Mouse (Mus musculus): ENCODE results near the gene 6430571L13Rik.

Gene 6430571L13Rik

DNA sequence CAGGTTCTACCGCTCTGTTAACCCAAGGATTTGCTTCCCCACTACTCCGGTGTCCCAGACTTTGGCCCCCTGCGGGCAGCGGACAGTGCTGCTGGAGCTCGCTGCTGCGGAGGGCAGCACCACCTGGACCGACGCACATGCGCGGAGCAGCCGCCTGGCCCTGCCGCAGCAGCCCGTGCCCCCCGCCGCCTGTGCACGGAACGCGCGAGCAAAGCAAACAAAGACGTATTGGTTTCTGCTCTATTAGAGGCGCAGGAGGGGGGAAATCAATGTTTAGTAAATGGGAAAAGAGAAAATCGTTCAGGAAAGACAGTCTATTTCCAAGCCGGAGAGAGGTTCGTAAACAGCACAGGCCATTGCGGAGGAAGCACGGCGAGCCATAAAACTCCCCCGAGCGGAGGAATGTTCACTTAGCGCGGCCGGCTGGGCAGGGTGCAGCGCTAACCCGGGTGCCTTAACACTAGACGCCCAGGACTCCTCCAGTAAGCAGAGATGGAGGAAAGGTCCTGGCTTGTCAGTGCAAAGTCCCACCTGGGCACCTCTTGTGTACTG, 37.6 kb downstream of the 6430571L13Rik start:
- DNase-seq (ENCODE audit: low read depth, low spot score): no peak

DNA sequence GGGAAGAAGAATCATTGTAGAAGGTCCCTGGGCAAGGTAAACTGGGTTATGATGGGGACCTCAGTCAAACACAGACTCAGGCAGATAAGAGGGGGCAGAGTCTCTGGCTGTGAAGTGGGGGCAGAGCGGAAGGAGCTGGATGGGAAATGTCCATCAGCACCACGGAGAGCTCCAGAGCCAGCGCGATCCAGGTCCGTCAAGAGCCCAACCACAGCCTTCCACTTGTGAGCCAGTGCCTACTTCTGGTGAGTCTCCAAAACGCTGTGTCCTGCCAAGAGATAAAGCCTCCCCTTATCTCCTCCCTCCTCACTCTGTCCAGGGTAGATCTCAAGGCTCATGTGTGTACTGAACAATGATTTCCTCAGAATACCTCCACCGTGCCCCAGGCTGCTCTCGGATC, 41.3 kb downstream of the 6430571L13Rik start:
- peak; percentile 51 for DNase-seq (ENCODE audit: low read depth, low spot score)

DNA sequence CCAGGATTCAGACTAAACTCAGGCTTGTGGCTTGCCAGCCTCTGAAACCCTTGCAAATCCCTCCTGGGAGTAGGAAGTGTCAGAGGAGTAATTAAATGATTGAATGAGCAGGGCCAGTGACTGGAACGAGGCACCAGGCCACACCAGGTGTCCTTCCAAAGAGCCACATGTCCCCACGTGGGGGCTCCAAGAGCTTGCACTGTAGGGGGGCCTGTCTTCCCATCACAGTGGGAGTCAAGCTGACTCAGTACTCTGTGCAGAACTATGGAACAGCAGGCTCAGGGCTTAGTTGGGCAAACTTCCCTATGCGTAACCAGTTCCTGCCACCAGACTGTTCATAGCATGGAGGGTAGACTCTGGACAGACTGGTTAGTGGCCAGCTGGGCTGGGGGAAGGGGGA, 44.0 kb downstream of the 6430571L13Rik start:
- no peak for DNase-seq (ENCODE audit: low read depth, low spot score)

DNA sequence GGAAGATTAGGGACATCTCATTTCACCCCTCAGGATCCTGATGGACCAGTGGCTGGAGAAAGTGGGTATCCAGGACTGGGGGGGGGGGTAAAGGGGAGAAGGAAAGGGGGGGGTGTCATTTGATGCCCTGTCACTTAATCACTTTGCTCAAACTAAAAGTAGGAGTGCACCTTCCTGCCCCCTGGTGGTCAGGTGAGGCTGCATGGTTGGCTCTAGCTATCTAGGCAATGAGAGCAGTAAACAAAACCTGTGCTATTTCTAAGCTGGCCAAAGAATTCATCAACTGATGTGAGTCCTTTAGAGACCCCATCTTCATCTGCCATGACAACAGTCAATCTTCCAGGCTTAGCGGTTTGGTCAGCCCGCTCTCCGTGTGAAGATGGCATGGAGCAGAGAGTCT, 46.3 kb downstream of the 6430571L13Rik start:
- DNase-seq (ENCODE audit: low read depth, low spot score): peak; percentile 50

DNA sequence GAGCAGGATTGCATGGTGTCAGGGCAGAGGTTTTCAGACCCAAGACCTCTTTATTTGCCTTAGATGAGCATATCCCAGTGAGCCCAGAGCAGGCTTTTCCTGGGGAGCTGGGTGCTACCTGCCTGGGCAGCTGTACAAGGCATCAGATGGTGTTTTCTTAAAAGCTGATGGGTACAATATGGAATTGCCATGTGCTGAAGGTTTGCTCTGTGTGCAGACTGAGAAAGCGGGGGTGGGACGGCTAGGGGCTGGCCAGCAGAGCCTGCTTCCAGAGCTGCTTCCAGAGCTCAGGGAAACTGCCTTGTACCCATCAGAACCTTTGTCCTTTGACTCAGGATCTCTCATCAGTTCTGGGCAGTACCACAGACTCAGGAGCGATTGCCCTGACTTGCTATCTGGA, 47.3 kb downstream of the 6430571L13Rik start:
- DNase-seq (ENCODE audit: low read depth, low spot score): no peak

DNA sequence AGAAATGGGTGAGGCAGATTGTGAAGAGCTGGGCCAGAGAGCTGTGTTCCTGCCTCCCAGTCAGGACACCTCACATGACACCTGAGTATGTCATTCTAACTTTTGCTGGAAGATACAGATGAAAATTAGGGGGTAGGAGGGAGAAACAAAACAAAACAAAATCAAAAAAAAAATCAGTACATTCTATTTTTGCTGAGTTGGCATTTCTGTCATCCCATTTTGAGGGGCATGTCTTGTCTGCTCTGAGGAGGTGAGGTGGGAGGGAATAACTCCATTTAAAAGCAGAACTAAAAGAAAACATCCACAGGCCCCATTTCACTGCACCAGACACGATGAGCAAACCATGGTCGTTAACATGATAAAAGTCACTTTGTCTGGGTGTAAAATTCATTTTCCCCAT, 47.9 kb downstream of the 6430571L13Rik start:
- DNase-seq (ENCODE audit: low read depth, low spot score): no peak

DNA sequence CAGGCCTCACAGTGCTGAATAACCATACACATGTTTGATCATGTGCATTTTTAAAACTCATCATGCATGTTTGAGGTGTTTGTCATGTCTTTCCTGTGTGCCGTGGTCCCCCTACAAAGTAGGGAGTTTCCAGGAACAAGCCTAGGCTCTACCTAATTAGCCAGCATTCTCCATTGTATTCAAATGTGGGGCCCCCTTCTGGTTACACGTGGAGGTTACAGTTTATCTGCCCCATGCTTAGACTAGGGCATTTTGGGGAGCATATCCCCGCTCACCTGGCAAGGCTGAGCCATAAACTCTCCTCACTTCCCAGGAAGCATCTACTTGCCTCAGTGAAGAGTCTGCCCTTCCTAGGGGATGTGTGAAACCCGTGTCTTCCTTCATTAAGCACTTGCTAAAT, 56.0 kb downstream of the 6430571L13Rik start:
- DNase-seq (ENCODE audit: low read depth, low spot score): no peak

DNA sequence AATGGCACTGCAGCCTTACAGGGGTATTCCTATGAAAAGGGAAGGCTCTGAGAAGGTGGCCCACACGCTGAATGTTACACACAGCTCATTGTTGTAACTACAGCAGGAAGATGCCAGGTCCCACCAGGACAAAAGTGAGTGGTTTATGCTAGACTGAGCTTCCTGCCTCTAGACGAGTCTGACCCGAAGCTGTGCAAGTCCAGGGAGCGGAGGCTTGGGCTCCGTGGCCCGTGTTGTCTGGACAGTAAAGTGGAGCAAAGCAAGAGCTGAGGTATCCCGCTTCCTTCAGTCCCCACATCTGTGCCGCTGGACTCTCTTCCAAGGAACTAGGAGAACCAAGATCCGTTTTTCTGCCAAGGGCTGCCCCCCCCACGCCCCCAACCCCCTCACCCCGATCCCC, 58.6 kb downstream of the 6430571L13Rik start:
- no peak for DNase-seq (ENCODE audit: low read depth, low spot score)

DNA sequence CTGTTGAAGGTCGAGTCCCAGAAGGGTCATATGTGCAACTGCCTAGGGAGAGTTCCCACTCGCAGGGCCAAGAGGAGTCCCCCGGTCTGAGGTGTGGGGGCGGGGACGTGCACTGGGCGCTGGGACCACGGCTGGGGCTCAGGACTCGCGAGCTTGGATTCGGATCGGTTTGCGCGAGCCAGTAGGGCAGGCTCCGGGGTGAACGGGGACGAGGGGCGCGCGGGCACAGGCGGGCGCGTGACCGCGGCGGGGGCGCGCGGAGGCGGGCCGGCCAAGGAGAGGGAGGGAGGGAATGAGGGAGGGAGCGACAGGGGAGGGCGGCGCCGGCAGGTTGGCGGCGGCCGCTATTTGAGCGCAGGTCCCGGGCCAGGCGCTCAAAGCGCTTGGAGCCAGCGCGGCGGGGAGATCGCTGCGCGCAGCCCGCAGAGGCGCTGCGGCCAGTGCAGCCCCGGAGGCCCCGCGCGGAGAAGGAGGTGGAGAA, 59.1 kb downstream of the 6430571L13Rik start, which contains the start of gene Cacna2d2:
TSS of gene Cacna2d2 (plus strand) at position 122 of the 481 bp plus-strand sequence.
- peak; percentile 67 for DNase-seq (ENCODE audit: low read depth, low spot score)

DNA sequence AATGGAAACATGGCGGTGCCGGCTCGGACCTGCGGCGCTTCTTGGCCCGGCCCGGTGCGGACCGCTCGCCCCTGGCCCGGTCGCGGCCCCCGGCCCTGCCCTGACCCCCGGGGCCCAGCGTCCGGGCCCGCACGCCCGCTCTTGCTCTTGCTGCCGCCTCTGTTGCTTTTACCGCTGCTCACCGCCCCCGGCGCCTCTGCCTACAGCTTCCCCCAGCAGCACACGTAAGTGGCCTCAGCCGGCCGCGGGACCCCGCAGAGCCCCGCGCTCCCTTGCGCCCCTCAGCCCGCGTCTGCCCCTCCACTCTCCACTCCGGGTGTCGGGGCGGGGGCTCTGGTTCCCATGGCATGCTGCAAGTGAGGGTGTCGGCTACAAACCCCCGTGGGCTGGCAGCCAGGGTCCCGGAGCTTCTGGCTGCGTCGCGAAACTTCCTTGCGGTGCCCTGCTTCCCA, 59.7 kb downstream of the 6430571L13Rik start:
- DNase-seq (ENCODE audit: low read depth, low spot score): peak; percentile 24

DNA sequence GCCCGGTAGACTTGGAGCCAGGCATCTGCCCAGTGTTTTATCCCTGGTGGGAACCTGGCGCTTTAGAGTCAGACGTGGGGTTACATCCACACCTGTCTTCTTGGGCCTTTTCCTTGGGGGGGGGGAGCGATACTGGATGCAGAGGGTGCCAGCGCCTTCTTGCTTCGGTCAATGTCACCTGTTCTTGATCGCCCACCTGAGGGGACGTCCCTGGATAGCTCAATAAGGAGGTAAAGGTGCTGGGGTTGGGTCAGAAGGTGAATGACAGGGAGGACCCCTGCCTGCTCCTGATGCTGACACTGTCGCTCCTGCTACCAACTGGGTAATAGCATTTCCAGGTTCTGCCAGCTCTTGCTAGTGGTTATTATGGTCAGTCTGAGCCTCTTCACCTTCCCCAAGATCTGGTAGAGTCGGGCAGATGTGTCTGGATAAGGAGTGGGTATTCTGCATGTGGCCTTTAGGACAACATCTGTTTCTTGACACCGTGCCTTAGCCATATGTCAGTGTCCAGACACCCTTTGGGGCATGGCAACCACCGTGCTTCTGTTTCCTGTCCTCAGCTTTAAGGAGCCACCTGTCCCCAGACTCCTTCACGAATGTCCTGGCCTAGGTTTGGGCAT, 60.4 kb downstream of the 6430571L13Rik start:
- no peak for DNase-seq (ENCODE audit: low read depth, low spot score)

Measured in ES-CJ7 (cell line).